Mouse (Mus musculus) CD4-positive naive resting alpha-beta T cell, adult 76 days (primary cell): ENCODE results near the gene Zfp825. TPM values are rescaled to one million over a fixed set of nuclear protein-coding genes. Genes with fewer than 3 reads are reported as not detected.

Experiments used
- total RNA-seq: library from RNA; stranded (reverse); gene quantifications from one replicate; pipeline ENCODE4 v1.2.4, GENCODE M21; 2023

Zfp825 gene
- 3.5 TPM for total RNA-seq

DNA sequence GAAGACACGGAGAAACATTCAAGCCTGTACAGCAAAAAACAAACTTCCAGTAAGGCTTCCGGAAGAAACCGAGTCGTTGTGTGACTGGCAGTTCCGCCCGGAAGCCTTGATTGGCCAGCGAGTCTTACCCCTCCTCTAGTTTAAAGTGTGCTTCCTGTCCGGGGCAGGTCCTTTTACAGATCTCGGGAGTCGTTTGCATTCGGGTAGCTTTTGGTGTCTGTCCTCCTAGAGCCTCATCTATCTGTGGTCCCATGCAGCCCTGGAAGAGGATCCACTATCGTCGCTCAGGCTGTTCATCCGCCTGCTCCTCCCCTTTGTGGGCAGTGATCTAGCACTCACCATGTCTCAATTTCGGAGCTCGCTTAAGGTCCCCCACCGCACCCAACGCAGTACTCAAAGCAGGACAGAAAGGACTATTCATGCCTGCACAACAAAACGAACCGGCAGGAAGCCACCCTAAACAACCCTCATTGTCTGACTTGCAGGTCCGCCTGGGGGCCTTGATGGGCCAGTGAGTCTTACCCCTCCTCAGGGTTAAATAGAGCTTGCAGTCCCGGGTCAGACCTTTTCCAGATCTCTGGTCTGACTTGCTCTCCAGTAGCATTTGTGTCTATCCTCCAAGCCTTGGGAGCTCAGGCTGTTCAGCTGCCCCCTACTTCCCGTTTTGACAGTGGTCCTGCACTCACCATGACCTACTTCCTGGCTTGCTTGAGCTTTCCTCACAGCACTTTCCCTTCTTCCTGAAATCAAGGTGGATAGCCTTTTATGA, at the start of gene Zfp825:
Gene Zfp825 (minus strand): TSS at position 82 of the 769 bp plus-strand sequence.

Other genes with a start within 250 kb of the Zfp825 start
- gene Ahrr, start 201.7 kb downstream of the Zfp825 start, total RNA-seq, result 0.32 TPM
- gene Pdcd6, start 176.4 kb downstream of the Zfp825 start, total RNA-seq, result 112 TPM
- 145 TPM for gene Sdha, start 143.7 kb downstream of the Zfp825 start, total RNA-seq
- gene Ccdc127, start 143.7 kb downstream of the Zfp825 start, total RNA-seq, result 21.4 TPM
- not detected for gene Lrrc14b, start 130.0 kb downstream of the Zfp825 start, total RNA-seq
- gene Zfp72, start 103.2 kb downstream of the Zfp825 start, total RNA-seq, result 0.70 TPM
- 269 TPM for gene Ftl1-ps1, start 94.3 kb downstream of the Zfp825 start, total RNA-seq
- 84.7 TPM for gene Erap1, start 145.6 kb upstream of the Zfp825 start, total RNA-seq